Mouse (Mus musculus): Measurements from ENCODE around the gene Brd1. TPM values are rescaled to one million over a fixed set of nuclear protein-coding genes. Genes with fewer than 3 reads are reported as not detected.

Gene Brd1
- polyA plus RNA-seq, 1 experiment, result 26.4 TPM

GRCm38 (mm10) chr15:88675998-88676397 lies 58.0 kb downstream of the Brd1 start:
- H3K36me3 ChIP-seq (ENCODE audit: control insufficient read depth, insufficient read depth), result no peaks in the 10 kb centered on the region
- no peaks in the 10 kb centered on the region for H3K79me2 ChIP-seq (ENCODE audit: control insufficient read depth, insufficient read depth)
- H3ac ChIP-seq (ENCODE audit: control insufficient read depth, insufficient read length), result no peak overlapping the region
- no peak overlapping the region for H3K4me2 ChIP-seq (ENCODE audit: low read depth)
- H3K4me3 ChIP-seq, result no peak overlapping the region
- TF ChIP-seq SRF (IDR thresholded peaks at IDR 0.05; ENCODE audit: control insufficient read depth, insufficient read length, low read depth), result no peak
- no peak for TF ChIP-seq MAX (IDR thresholded peaks at IDR 0.05; ENCODE audit: low read depth)
- no peak for TF ChIP-seq MYOD1 (IDR thresholded peaks at IDR 0.05; ENCODE audit: control insufficient read depth in 1 of 3, insufficient read length in 2 of 3, low read depth in 2 of 3)
- no peak for TF ChIP-seq REST (IDR thresholded peaks at IDR 0.05; ENCODE audit: insufficient read depth, insufficient read length)
- no peak for TF ChIP-seq CEBPB (IDR thresholded peaks at IDR 0.05; ENCODE audit: insufficient read depth, poor library complexity, severe bottlenecking)
- TF ChIP-seq MYOG (IDR thresholded peaks at IDR 0.05; ENCODE audit: control insufficient read depth in 1 of 3, insufficient read depth in 1 of 3, insufficient read length in 2 of 3, low read depth in 2 of 3), result no peak
- TF ChIP-seq POLR2AphosphoS2 (IDR thresholded peaks at IDR 0.05; ENCODE audit: insufficient read length, low read depth), result no peak
- no peak for TF ChIP-seq USF1 (IDR thresholded peaks at IDR 0.05; ENCODE audit: low read depth)
- TF ChIP-seq TCF3 (IDR thresholded peaks at IDR 0.05; ENCODE audit: insufficient read length, low read depth), result no peak
- TF ChIP-seq TCF12 (IDR thresholded peaks at IDR 0.05; ENCODE audit: insufficient read depth, poor library complexity, severe bottlenecking), result no peak
- no peak for TF ChIP-seq POLR2A (IDR thresholded peaks at IDR 0.05; ENCODE audit: insufficient read length, low read depth)
- TF ChIP-seq E2F4 (IDR thresholded peaks at IDR 0.05; ENCODE audit: insufficient read depth), result no peak
- no peaks in the 10 kb centered on the region for H3K27me3 ChIP-seq (ENCODE audit: control insufficient read depth, insufficient read depth, insufficient read length)

GRCm38 (mm10) chr15:88668693-88669092 lies 65.3 kb downstream of the Brd1 start:
- Histone ChIP-seq H3ac (ENCODE audit: control insufficient read depth, insufficient read length) (no peak overlapping the region), H3K79me2 (ENCODE audit: control insufficient read depth, insufficient read depth) (no peaks in the 10 kb centered on the region), H3K4me3 (no peak overlapping the region), H3K36me3 (ENCODE audit: control insufficient read depth, insufficient read depth) (no peaks in the 10 kb centered on the region), H3K4me2 (ENCODE audit: low read depth) (no peak overlapping the region), H3K27me3 (ENCODE audit: control insufficient read depth, insufficient read depth, insufficient read length) (peaks cover 20% of the 10 kb centered on the region)
- TF ChIP-seq E2F4 (IDR thresholded peaks at IDR 0.05; ENCODE audit: insufficient read depth) (no peak), MAX (IDR thresholded peaks at IDR 0.05; ENCODE audit: low read depth) (no peak), MYOG (IDR thresholded peaks at IDR 0.05; ENCODE audit: control insufficient read depth in 1 of 3, insufficient read depth in 1 of 3, insufficient read length in 2 of 3, low read depth in 2 of 3) (no peak), REST (IDR thresholded peaks at IDR 0.05; ENCODE audit: insufficient read depth, insufficient read length) (no peak), POLR2A (IDR thresholded peaks at IDR 0.05; ENCODE audit: insufficient read length, low read depth) (no peak), MYOD1 (IDR thresholded peaks at IDR 0.05; ENCODE audit: control insufficient read depth in 1 of 3, insufficient read length in 2 of 3, low read depth in 2 of 3) (no peak), POLR2AphosphoS2 (IDR thresholded peaks at IDR 0.05; ENCODE audit: insufficient read length, low read depth) (no peak), TCF12 (IDR thresholded peaks at IDR 0.05; ENCODE audit: insufficient read depth, poor library complexity, severe bottlenecking) (no peak), TCF3 (IDR thresholded peaks at IDR 0.05; ENCODE audit: insufficient read length, low read depth) (no peak), USF1 (IDR thresholded peaks at IDR 0.05; ENCODE audit: low read depth) (no peak), CEBPB (IDR thresholded peaks at IDR 0.05; ENCODE audit: insufficient read depth, poor library complexity, severe bottlenecking) (no peak)

GRCm38 (mm10) chr15:88667653-88668052 lies 66.4 kb downstream of the Brd1 start:
- TF ChIP-seq MYOG (IDR thresholded peaks at IDR 0.05; ENCODE audit: control insufficient read depth in 1 of 3, insufficient read depth in 1 of 3, insufficient read length in 2 of 3, low read depth in 2 of 3), result no peak
- no peak for TF ChIP-seq TCF12 (IDR thresholded peaks at IDR 0.05; ENCODE audit: insufficient read depth, poor library complexity, severe bottlenecking)
- no peak for TF ChIP-seq MAX (IDR thresholded peaks at IDR 0.05; ENCODE audit: low read depth)
- no peak for TF ChIP-seq USF1 (IDR thresholded peaks at IDR 0.05; ENCODE audit: low read depth)
- TF ChIP-seq CEBPB (IDR thresholded peaks at IDR 0.05; ENCODE audit: insufficient read depth, poor library complexity, severe bottlenecking), result no peak
- Histone ChIP-seq H3K4me3 (no peak overlapping the region), H3ac (ENCODE audit: control insufficient read depth, insufficient read length) (no peak overlapping the region), H3K79me2 (ENCODE audit: control insufficient read depth, insufficient read depth) (no peaks in the 10 kb centered on the region), H3K27me3 (ENCODE audit: control insufficient read depth, insufficient read depth, insufficient read length) (peaks cover 20% of the 10 kb centered on the region), H3K4me2 (ENCODE audit: low read depth) (no peak overlapping the region), H3K36me3 (ENCODE audit: control insufficient read depth, insufficient read depth) (no peaks in the 10 kb centered on the region)

GRCm38 (mm10) chr15:88665846-88666245 lies 68.2 kb downstream of the Brd1 start:
- Histone ChIP-seq H3K27me3 (ENCODE audit: control insufficient read depth, insufficient read depth, insufficient read length) (peaks cover 21% of the 10 kb centered on the region), H3K4me3 (no peak overlapping the region), H3K79me2 (ENCODE audit: control insufficient read depth, insufficient read depth) (no peaks in the 10 kb centered on the region), H3K36me3 (ENCODE audit: control insufficient read depth, insufficient read depth) (no peaks in the 10 kb centered on the region), H3K4me2 (ENCODE audit: low read depth) (no peak overlapping the region), H3ac (ENCODE audit: control insufficient read depth, insufficient read length) (no peak overlapping the region)
- TF ChIP-seq E2F4 (IDR thresholded peaks at IDR 0.05; ENCODE audit: insufficient read depth), result no peak
- TF ChIP-seq TCF3 (IDR thresholded peaks at IDR 0.05; ENCODE audit: insufficient read length, low read depth), result no peak
- no peak for TF ChIP-seq MAX (IDR thresholded peaks at IDR 0.05; ENCODE audit: low read depth)
- TF ChIP-seq REST (IDR thresholded peaks at IDR 0.05; ENCODE audit: insufficient read depth, insufficient read length), result no peak
- no peak for TF ChIP-seq CEBPB (IDR thresholded peaks at IDR 0.05; ENCODE audit: insufficient read depth, poor library complexity, severe bottlenecking)
- TF ChIP-seq MYOG (IDR thresholded peaks at IDR 0.05; ENCODE audit: control insufficient read depth in 1 of 3, insufficient read depth in 1 of 3, insufficient read length in 2 of 3, low read depth in 2 of 3), result no peak
- no peak for TF ChIP-seq POLR2A (IDR thresholded peaks at IDR 0.05; ENCODE audit: insufficient read length, low read depth)
- no peak for TF ChIP-seq POLR2AphosphoS2 (IDR thresholded peaks at IDR 0.05; ENCODE audit: insufficient read length, low read depth)
- TF ChIP-seq TCF12 (IDR thresholded peaks at IDR 0.05; ENCODE audit: insufficient read depth, poor library complexity, severe bottlenecking), result no peak
- TF ChIP-seq MYOD1 (IDR thresholded peaks at IDR 0.05; ENCODE audit: control insufficient read depth in 1 of 3, insufficient read length in 2 of 3, low read depth in 2 of 3), result no peak
- TF ChIP-seq SRF (IDR thresholded peaks at IDR 0.05; ENCODE audit: control insufficient read depth, insufficient read length, low read depth), result no peak
- no peak for TF ChIP-seq USF1 (IDR thresholded peaks at IDR 0.05; ENCODE audit: low read depth)

- H3K4me3 ChIP-seq, result no peak overlapping the region
- TF ChIP-seq TCF3 (IDR thresholded peaks at IDR 0.05; ENCODE audit: insufficient read length, low read depth) (no peak), E2F4 (IDR thresholded peaks at IDR 0.05; ENCODE audit: insufficient read depth) (no peak), REST (IDR thresholded peaks at IDR 0.05; ENCODE audit: insufficient read depth, insufficient read length) (no peak), POLR2AphosphoS2 (IDR thresholded peaks at IDR 0.05; ENCODE audit: insufficient read length, low read depth) (no peak), MYOG (IDR thresholded peaks at IDR 0.05; ENCODE audit: control insufficient read depth in 1 of 3, insufficient read depth in 1 of 3, insufficient read length in 2 of 3, low read depth in 2 of 3) (no peak), MYOD1 (IDR thresholded peaks at IDR 0.05; ENCODE audit: control insufficient read depth in 1 of 3, insufficient read length in 2 of 3, low read depth in 2 of 3) (no peak)
- no peaks in the 10 kb centered on the region for H3K79me2 ChIP-seq (ENCODE audit: control insufficient read depth, insufficient read depth)
- H3K27me3 ChIP-seq (ENCODE audit: control insufficient read depth, insufficient read depth, insufficient read length), result peaks cover 32% of the 10 kb centered on the region
- H3ac ChIP-seq (ENCODE audit: control insufficient read depth, insufficient read length), result no peak overlapping the region
- no peaks in the 10 kb centered on the region for H3K36me3 ChIP-seq (ENCODE audit: control insufficient read depth, insufficient read depth)
- H3K4me2 ChIP-seq (ENCODE audit: low read depth), result no peak overlapping the region
Measured at GRCm38 (mm10) chr15:88663041-88663440, 71.0 kb downstream of the Brd1 start.

Measured in myocyte (in vitro differentiated cells).